Mouse (Mus musculus) liver, embryonic 14.5 days (tissue): ENCODE data around the gene Numbl. TPM values are rescaled to one million over a fixed set of nuclear protein-coding genes. Genes with fewer than 3 reads are reported as not detected.

Source experiments
- ATAC-seq: fragments of 200-750 bp; cut with Nextera tagmentation; 2 replicates; pipeline ENCODE4 v1.8.0; 2017; ENCODE audit warnings: moderate number of reproducible peaks, mild to moderate bottlenecking, moderate library complexity; ENCODE audit not compliant: insufficient read depth
- DNase-seq, 3 experiments: peaks; one replicate each; pipeline ENCODE4 v3.0.0-alpha.2; 2012 to 2013; ENCODE audit warnings: low read depth in 3 of 3, low spot score in 3 of 3
- H3K27ac ChIP-seq: fragments of 300-500 bp; sonication (generic); 2 replicates; pipeline ENCODE4 v1.5.1; 2014; ENCODE audit warnings: moderate library complexity, mild to moderate bottlenecking, control low read depth, inconsistent platforms
- H3K27me3 ChIP-seq: fragments of 300-500 bp; sonication (generic); 2 replicates; pipeline ENCODE4 v1.6.1; 2014; ENCODE audit warnings: mild to moderate bottlenecking, low read length, moderate library complexity; ENCODE audit not compliant: control insufficient read depth, insufficient read depth
- H3K36me3 ChIP-seq: fragments of 300-500 bp; sonication (generic); replicated peaks from 2 replicates; pipeline ENCODE4 v1.6.1; 2014; ENCODE audit warnings: low read depth; ENCODE audit not compliant: control insufficient read depth, insufficient read depth
- H3K4me1 ChIP-seq, 2 experiments: fragments of 200-500 bp in 1 of 2; fragments of 300-500 bp in 1 of 2; sonication (generic) in 1 of 2; replicated peaks; 2 replicates each; pipeline ENCODE4 v1.6.1; 2012 to 2014; ENCODE audit warnings: antibody characterized with exemption in 1 of 2, inconsistent platforms in 1 of 2, low read length in 1 of 2; ENCODE audit not compliant: control insufficient read depth in 2 of 2, insufficient read depth in 2 of 2
- H3K4me2 ChIP-seq: fragments of 300-500 bp; sonication (generic); 2 replicates; pipeline ENCODE4 v1.6.1; 2014; ENCODE audit warnings: low read depth, mild to moderate bottlenecking, control low read depth, moderate library complexity
- H3K4me3 ChIP-seq, 2 experiments: fragments of 200-500 bp in 1 of 2; fragments of 300-500 bp in 1 of 2; sonication (generic) in 1 of 2; 2 replicates each; pipeline ENCODE4 v1.5.1; 2012 to 2014; ENCODE audit warnings: low read depth in 2 of 2, low read length in 2 of 2, mild to moderate bottlenecking in 2 of 2, control low read depth in 1 of 2, inconsistent platforms in 1 of 2, moderate library complexity in 1 of 2; ENCODE audit not compliant: insufficient read depth in 1 of 2
- H3K9ac ChIP-seq: fragments of 300-500 bp; sonication (generic); replicated peaks from 2 replicates; pipeline ENCODE4 v1.6.1; 2014; ENCODE audit warnings: mild to moderate bottlenecking, control low read depth, moderate library complexity
- H3K9me3 ChIP-seq: fragments of 300-500 bp; sonication (generic); 2 replicates; pipeline ENCODE4 v1.6.1; 2016; ENCODE audit warnings: low read length, mixed read lengths; ENCODE audit not compliant: control insufficient read depth
- CTCF ChIP-seq: IDR thresholded peaks from 2 replicates; pipeline ENCODE4 v1.5.1; 2016; ENCODE audit warnings: antibody characterized with exemption, low read depth, control low read depth
- EP300 ChIP-seq: IDR thresholded peaks from 2 replicates; pipeline ENCODE4 v1.6.1; 2016; ENCODE audit warnings: antibody characterized with exemption, low read depth
- WGBS: fragments of 180-500 bp; shearing (Covaris S2); extraction: QIAGEN DNeasy Blood & Tissue Kit; methylation state at CpG from one replicate; pipeline ENCODE4 v1.1.7; 2014; ENCODE audit not compliant: insufficient replicate concordance; 5-methylcytosine and 5-hydroxymethylcytosine counted together
- polyA plus RNA-seq, 2 experiments: library from polyadenylated mRNA; depleted of rRNA in 1 of 2; stranded (reverse) in 1 of 2; unstranded in 1 of 2; fragments of >200 nt; fragmentation: Nextera tagmentation in 1 of 2; extraction: Ambion mirVana in 1 of 2; gene quantifications; 2 replicates each; pipeline versions ENCODE4 v1.2.1 to v1.2.3; 2012 to 2014

Gene Numbl
- polyA plus RNA-seq, 2 experiments: 0.72 to 1.9 TPM

DNA sequence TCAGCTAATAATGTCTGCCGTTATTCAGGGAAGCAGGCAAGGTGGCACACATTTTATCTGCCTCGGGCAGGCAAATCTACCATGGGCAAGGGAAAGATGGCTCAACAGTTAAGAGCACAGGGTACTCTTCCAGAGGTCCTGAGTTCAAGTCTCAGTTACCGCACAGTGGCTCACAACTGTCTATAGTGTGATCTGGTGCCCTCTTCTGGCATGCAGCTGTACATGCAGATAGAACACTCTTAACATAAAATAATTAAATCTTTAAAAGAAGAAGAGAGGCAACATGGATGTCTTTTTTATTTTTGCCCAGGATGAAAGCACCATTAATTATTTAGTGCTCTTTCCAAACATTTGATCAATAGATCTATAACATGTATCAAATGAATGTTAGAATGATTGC lies 19.0 kb downstream of the Numbl start:
- whole genome bisulfite sequencing: 75% methylated on average over 3 of the region's 3 CpGs
- H3K9ac ChIP-seq: no peak overlapping the region
- no peaks in the 10 kb centered on the region for H3K9me3 ChIP-seq
- ATAC-seq (no peak), DNase-seq (no peak)
- H3K4me3 ChIP-seq: no peak overlapping the region
- no peaks in the 10 kb centered on the region for H3K36me3 ChIP-seq
- no peaks in the 10 kb centered on the region for H3K27me3 ChIP-seq
- TF ChIP-seq EP300 (no peak), CTCF (peak; percentile 65)
- H3K4me1 ChIP-seq: 0 out of 4 replicates have a peak, but pooled peaks cover 0 to 3% of the 10 kb centered on the region in 2 experiments
- no peak overlapping the region for H3K27ac ChIP-seq
- H3K4me2 ChIP-seq: no peak overlapping the region

GRCm38 (mm10) chr7:27281717-27282116 lies 23.5 kb downstream of the Numbl start:
- WGBS: 55% methylated on average over 13 of the region's 13 CpGs

DNA sequence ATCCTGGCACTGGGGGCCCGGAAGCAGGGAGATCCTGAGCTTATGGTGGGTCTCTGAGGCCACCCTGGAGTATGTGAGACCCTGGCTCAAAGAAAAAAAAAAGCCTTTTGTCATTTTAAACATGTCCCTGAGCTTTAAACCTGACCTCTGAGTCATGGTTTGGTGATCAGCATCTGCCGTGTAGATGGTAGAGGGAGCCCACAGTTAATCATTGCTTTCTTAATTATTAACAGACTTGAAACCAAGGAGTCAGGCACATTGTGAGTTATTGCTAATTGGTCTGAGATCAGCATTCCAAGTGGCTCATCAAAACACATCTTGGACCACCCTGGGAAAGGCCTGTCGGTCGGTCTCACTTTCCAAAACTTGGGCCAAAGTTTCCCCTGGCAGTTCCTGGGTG lies 24.0 kb downstream of the Numbl start:
- Histone ChIP-seq H3K27me3 (0 out of 2 replicates have a peak, but pooled peaks cover 2% of the 10 kb centered on the region), H3K36me3 (no peaks in the 10 kb centered on the region), H3K4me2 (no peak overlapping the region), H3K9me3 (no peaks in the 10 kb centered on the region), H3K9ac (no peak overlapping the region), H3K4me1 (no peaks in the 10 kb centered on the region; a peak in 1 of 4 replicates), H3K4me3 (no peak overlapping the region), H3K27ac (no peak overlapping the region)
- TF ChIP-seq EP300 (no peak), CTCF (no peak)
- ATAC-seq: no peak
- no peak for DNase-seq
- WGBS: 63% methylated on average over 4 of the region's 4 CpGs

More at GRCm38 (mm10) chr7:27281717-27282116, 23.5 kb downstream of the Numbl start:
- DNase-seq (no peak), ATAC-seq (no peak)
- Histone ChIP-seq H3K9me3 (no peaks in the 10 kb centered on the region), H3K27me3 (0 out of 2 replicates have a peak, but pooled peaks cover 2% of the 10 kb centered on the region), H3K4me2 (no peak overlapping the region), H3K9ac (no peak overlapping the region), H3K4me1 (no peaks in the 10 kb centered on the region; a peak in 1 of 4 replicates), H3K36me3 (no peaks in the 10 kb centered on the region), H3K4me3 (no peak overlapping the region), H3K27ac (no peak overlapping the region)
- TF ChIP-seq EP300 (no peak), CTCF (no peak)

DNA sequence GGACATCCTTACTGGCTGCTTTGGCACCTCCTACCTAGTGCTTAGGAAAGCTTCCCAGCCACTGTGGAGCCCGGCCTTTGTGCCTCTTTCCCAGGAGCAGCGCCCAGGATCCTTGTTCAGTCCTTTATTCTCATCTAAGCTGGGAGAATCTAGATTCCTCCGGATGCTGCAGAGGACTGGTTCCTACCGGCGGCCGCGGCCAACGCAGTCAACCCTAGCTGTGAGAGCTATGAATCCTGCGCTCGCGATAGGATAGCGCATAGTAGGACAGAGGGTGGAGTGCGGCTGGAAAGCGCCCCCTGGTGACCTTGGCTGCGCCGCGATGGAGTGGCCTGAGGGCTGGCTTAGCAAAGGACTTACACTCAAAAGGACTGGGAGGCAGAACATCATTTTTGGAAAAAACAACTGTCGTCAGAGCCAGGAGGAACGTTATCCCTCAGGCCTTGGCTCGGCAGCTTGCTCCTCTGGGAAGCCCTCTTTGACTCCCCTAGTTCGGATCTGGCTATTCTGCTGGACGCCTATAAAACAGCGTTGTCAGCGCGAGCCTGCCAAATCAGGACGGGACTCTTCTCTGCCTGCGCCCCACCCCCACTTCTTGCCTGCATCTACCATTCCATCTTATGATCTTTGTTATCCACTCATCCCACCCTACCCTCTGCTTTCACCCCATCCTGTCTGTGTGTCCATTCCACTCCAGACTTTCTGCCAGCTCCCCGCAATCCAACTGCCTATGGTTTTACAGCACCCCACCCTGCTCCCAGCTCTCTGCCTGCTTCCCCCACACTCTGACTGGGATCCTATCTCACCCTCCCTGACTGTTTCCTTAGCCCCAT lies 26.8 kb downstream of the Numbl start:
- Histone ChIP-seq H3K36me3 (no peaks in the 10 kb centered on the region), H3K27ac (no peak overlapping the region), H3K9me3 (no peaks in the 10 kb centered on the region), H3K27me3 (0 out of 2 replicates have a peak, but pooled peaks cover 2% of the 10 kb centered on the region), H3K4me2 (no peak overlapping the region; the same call in 1 of the 2 replicates), H3K4me3 (no peak overlapping the region), H3K4me1 (no peaks in the 10 kb centered on the region; a peak in 1 of 4 replicates), H3K9ac (no peak overlapping the region)
- TF ChIP-seq EP300 (no peak), CTCF (peak; percentile 68)
- WGBS: 2% methylated on average over 28 of the region's 28 CpGs
- ATAC-seq: 0 out of 2 replicates have a peak, but pooled peaks have one; percentile 11
- DNase-seq: no peak

GRCm38 (mm10) chr7:27285698-27286066 lies 27.4 kb downstream of the Numbl start:
- H3K9ac ChIP-seq: no peak overlapping the region
- H3K36me3 ChIP-seq: no peaks in the 10 kb centered on the region
- DNase-seq (peak in 1 of 3 experiments; percentile 20), ATAC-seq (peak; percentile 53)
- WGBS: 4% methylated on average over 8 of the region's 8 CpGs
- 0 out of 2 replicates have a peak, but pooled peaks cover 2% of the 10 kb centered on the region for H3K27me3 ChIP-seq
- H3K4me2 ChIP-seq: no peak overlapping the region; the same call in 1 of the 2 replicates
- H3K9me3 ChIP-seq: no peaks in the 10 kb centered on the region
- no peaks in the 10 kb centered on the region; a peak in 1 of 4 replicates for H3K4me1 ChIP-seq
- H3K4me3 ChIP-seq: no peak overlapping the region
- H3K27ac ChIP-seq: no peak overlapping the region
- TF ChIP-seq EP300 (no peak), CTCF (peak; percentile 75)
